Mouse (Mus musculus) midbrain, embryonic 15.5 days (tissue): ENCODE measurements around the gene Usf2. TPM values are rescaled to one million over a fixed set of nuclear protein-coding genes. Genes with fewer than 3 reads are reported as not detected.
A peak's percentile ranks its signal among the peaks of the same experiment; 100 is the strongest.

Experiments
- ATAC-seq: fragments of 200-750 bp; cut with Nextera tagmentation; replicated peaks from 2 replicates; pipeline ENCODE4 v1.8.0; 2017; ENCODE audit warnings: moderate TSS enrichment
- H3K27ac ChIP-seq: fragments of 300-500 bp; sonication (generic); 2 replicates; pipeline ENCODE4 v1.5.1; 2015; ENCODE audit warnings: mild to moderate bottlenecking, inconsistent platforms
- H3K27me3 ChIP-seq: fragments of 300-500 bp; sonication (generic); replicated peaks from 2 replicates; pipeline ENCODE4 v1.6.1; 2015; ENCODE audit warnings: inconsistent platforms
- H3K36me3 ChIP-seq: fragments of 300-500 bp; sonication (generic); replicated peaks from 2 replicates; pipeline ENCODE4 v1.6.1; 2015; ENCODE audit warnings: inconsistent platforms
- H3K4me1 ChIP-seq: fragments of 300-500 bp; sonication (generic); 2 replicates; pipeline ENCODE4 v1.6.1; 2015; ENCODE audit warnings: inconsistent platforms
- H3K4me2 ChIP-seq: fragments of 300-500 bp; sonication (generic); 2 replicates; pipeline ENCODE4 v1.6.1; 2015; ENCODE audit warnings: inconsistent platforms, mild to moderate bottlenecking, moderate library complexity
- H3K4me3 ChIP-seq: fragments of 300-500 bp; sonication (generic); 2 replicates; pipeline ENCODE4 v1.5.1; 2015; ENCODE audit warnings: mild to moderate bottlenecking, inconsistent platforms
- H3K9ac ChIP-seq: fragments of 300-500 bp; sonication (generic); 2 replicates; pipeline ENCODE4 v1.6.1; 2015; ENCODE audit warnings: mild to moderate bottlenecking, inconsistent platforms
- H3K9me3 ChIP-seq: fragments of 300-500 bp; sonication (generic); 2 replicates; pipeline ENCODE4 v1.6.1; 2016; ENCODE audit warnings: inconsistent platforms
- whole genome bisulfite sequencing: fragments of 180-500 bp; shearing (Covaris S2); methylation state at CpG from one replicate; pipeline ENCODE4 v1.1.7; 2015; ENCODE audit warnings: mixed read lengths; 5-methylcytosine and 5-hydroxymethylcytosine counted together
- polyA plus RNA-seq: library from polyadenylated mRNA; unstranded; fragments of >200 nt; fragmentation: Nextera tagmentation; extraction: Ambion mirVana; gene quantifications from 2 replicates; pipeline ENCODE4 v1.2.1, GENCODE M21; 2015

The Usf2 gene
- 32.3 and 32.6 TPM in 2 replicates for polyA plus RNA-seq

- Histone ChIP-seq H3K27ac (peak within 1 kb of the TSS; percentile 99), H3K4me2 (peak within 1 kb of the TSS; percentile 84), H3K36me3 (peaks cover 22% of the 10 kb centered on the region; the same call in 1 of the 2 replicates), H3K9ac (peak within 1 kb of the TSS; percentile 97), H3K27me3 (no peaks in the 10 kb centered on the region), H3K9me3 (no peaks in the 10 kb centered on the region), H3K4me1 (peaks cover 26% of the 10 kb centered on the region), H3K4me3 (peak within 1 kb of the TSS; percentile 92)
- ATAC-seq, result peak; percentile 59
- WGBS, result under 1% methylated on average over 40 of the region's 82 CpGs
Observed at GRCm38 (mm10) chr7:30956756-30957366, at the start of gene Usf2. Gene Usf2 (minus strand): TSS chr7:30956803.

- Histone ChIP-seq H3K27ac (no peak overlapping the region), H3K4me1 (no peaks in the 10 kb centered on the region), H3K4me2 (no peak overlapping the region), H3K9ac (no peak overlapping the region), H3K9me3 (no peaks in the 10 kb centered on the region), H3K4me3 (no peak overlapping the region), H3K36me3 (no peaks in the 10 kb centered on the region), H3K27me3 (no peaks in the 10 kb centered on the region)
- no peak for ATAC-seq
- 88% methylated on average over 8 of the region's 8 CpGs for WGBS
Observed at GRCm38 (mm10) chr7:31002650-31003049, 46.0 kb upstream of the Usf2 start.

DNA sequence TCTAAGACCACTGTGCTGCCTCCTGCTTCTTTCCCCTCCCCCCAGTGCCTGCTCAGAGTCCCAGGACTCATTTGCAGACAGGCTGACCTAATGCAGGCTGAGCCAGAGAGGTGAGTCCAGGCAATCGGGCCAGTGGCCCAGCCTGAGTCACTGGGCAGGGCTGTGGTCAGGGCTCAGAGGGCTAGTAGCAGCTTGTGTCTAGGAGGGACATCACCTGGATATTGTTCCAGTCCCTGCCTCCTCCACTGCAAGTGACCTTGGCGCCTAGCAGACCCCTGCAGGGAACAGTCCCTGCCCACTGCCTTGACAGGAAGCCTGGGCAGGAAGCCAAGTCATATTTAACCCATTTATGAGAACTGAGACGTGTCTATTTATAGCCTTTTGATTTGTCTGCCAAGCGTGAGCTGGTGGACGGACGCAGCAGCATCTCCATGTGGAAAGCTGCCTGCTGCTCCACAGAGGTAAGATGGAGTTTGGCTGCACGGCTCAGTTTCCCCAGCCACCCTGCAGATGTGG lies 44.0 kb upstream of the Usf2 start:
- Histone ChIP-seq H3K9me3 (no peaks in the 10 kb centered on the region), H3K9ac (no peak overlapping the region), H3K4me2 (no peak overlapping the region), H3K4me3 (no peak overlapping the region), H3K27ac (no peak overlapping the region), H3K36me3 (no peaks in the 10 kb centered on the region), H3K4me1 (no peaks in the 10 kb centered on the region), H3K27me3 (no peaks in the 10 kb centered on the region)
- no peak for ATAC-seq
- 56% methylated on average over 7 of the region's 7 CpGs for WGBS

DNA sequence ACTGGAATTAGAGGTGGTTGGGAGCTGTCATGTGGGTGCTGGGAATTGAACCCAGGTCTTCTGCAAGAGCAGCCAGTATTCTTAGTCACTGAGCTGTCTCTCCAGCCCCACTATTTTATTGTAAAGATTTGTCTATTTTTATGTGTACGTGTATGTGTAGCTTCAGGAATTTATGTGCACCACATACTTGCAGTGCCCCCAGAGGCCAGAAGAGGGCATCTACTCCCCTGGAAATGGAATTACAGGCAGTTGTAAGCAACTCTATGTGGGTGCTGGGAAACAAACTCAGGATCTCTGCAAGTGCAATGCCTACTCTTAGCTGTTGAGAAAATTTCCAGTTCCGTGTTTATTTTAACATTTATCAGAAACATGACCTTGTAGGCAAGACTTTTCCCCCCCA lies 39.9 kb upstream of the Usf2 start:
- WGBS, result 89% methylated on average over 2 of the region's 2 CpGs
- Histone ChIP-seq H3K9ac (no peak overlapping the region), H3K9me3 (no peaks in the 10 kb centered on the region), H3K4me2 (no peak overlapping the region), H3K4me3 (no peak overlapping the region), H3K36me3 (no peaks in the 10 kb centered on the region), H3K27me3 (no peaks in the 10 kb centered on the region), H3K27ac (no peak overlapping the region), H3K4me1 (no peaks in the 10 kb centered on the region)
- ATAC-seq, result no peak

- no peak for ATAC-seq
- Histone ChIP-seq H3K9me3 (no peaks in the 10 kb centered on the region), H3K27ac (no peak overlapping the region), H3K4me1 (no peaks in the 10 kb centered on the region), H3K9ac (no peak overlapping the region), H3K4me3 (no peak overlapping the region), H3K36me3 (no peaks in the 10 kb centered on the region), H3K27me3 (no peaks in the 10 kb centered on the region), H3K4me2 (no peak overlapping the region)
- WGBS, result 85% methylated on average over 5 of the region's 5 CpGs
Observed at GRCm38 (mm10) chr7:30993986-30994385, 37.4 kb upstream of the Usf2 start.

- Histone ChIP-seq H3K27me3 (no peaks in the 10 kb centered on the region), H3K27ac (no peak overlapping the region), H3K9me3 (no peaks in the 10 kb centered on the region), H3K4me2 (no peak overlapping the region), H3K36me3 (no peaks in the 10 kb centered on the region), H3K4me3 (no peak overlapping the region), H3K9ac (no peak overlapping the region), H3K4me1 (no peaks in the 10 kb centered on the region)
- WGBS, result 84% methylated on average over 5 of the region's 5 CpGs
- no peak for ATAC-seq
Observed at GRCm38 (mm10) chr7:30992148-30992547, 35.5 kb upstream of the Usf2 start.

DNA sequence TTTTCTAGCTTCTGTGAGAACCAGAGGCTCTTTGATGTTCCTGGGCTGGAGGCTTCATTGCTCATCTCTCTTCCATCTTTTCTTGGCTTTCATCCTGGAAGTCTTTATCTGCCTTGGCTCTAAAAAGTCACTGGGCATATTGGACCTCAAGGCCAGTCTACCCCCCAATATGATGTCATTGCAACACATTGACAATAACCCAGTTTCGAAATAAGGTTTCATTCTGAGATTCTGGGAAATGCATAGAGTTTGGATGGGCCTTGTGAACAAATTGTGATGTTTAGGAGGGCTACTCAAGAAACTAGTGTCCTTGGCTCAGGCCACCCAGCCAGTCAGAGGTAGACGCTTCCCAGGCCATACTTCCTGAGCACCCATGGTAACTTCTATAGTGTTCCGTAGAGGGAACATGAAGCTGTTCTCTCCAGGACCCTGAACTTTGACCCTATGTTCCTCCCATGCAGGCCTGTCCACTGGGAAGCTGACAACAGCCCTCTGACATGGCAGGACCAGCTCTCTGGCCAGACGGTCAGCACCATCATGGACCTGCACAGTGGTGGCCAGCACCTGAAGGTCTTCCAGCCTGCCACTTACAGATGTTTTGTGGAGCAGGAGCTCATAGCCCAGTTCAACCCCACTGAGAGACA lies 32.0 kb upstream of the Usf2 start:
- H3K9me3 ChIP-seq, result no peaks in the 10 kb centered on the region

GRCm38 (mm10) chr7:30985357-30985756 lies 28.8 kb upstream of the Usf2 start:
- Histone ChIP-seq H3K27ac (no peak overlapping the region), H3K4me3 (no peak overlapping the region), H3K4me1 (no peaks in the 10 kb centered on the region), H3K9ac (no peak overlapping the region), H3K36me3 (no peaks in the 10 kb centered on the region), H3K9me3 (no peaks in the 10 kb centered on the region), H3K4me2 (no peak overlapping the region), H3K27me3 (no peaks in the 10 kb centered on the region)
- WGBS, result 88% methylated on average over 9 of the region's 9 CpGs
- no peak for ATAC-seq

More for the DNA sequence above, 32.0 kb upstream of the Usf2 start:
- no peaks in the 10 kb centered on the region for H3K4me1 ChIP-seq
- H3K27ac ChIP-seq, result no peak overlapping the region
- H3K9ac ChIP-seq, result no peak overlapping the region
- no peaks in the 10 kb centered on the region for H3K27me3 ChIP-seq
- 85% methylated on average over 4 of the region's 4 CpGs for WGBS
- no peak overlapping the region for H3K4me2 ChIP-seq
- ATAC-seq, result no peak
- H3K36me3 ChIP-seq, result no peaks in the 10 kb centered on the region
- H3K4me3 ChIP-seq, result no peak overlapping the region

DNA sequence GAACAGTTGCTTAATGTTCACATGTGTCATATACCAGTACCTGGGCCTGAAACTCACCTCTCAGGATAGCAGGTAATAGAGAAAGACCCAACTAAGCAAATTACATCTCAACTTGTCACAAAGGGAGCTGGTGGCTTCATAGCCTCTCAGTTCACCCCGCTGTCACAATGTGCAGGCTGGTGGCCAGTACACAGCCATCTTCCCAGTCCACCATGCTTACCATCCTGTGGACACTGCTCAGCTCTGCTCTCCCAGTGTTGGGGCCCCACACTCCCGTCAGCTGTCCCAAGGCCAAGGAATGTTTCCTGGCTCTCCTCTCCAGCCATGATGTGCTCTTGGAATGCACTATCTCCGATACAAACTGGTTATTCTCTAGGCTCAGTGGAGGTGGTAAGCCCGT lies 25.1 kb upstream of the Usf2 start:
- WGBS, result 94% methylated on average over 4 of the region's 4 CpGs
- Histone ChIP-seq H3K27ac (no peak overlapping the region), H3K4me1 (no peaks in the 10 kb centered on the region), H3K4me2 (no peak overlapping the region), H3K9ac (no peak overlapping the region), H3K4me3 (no peak overlapping the region), H3K36me3 (no peaks in the 10 kb centered on the region), H3K9me3 (no peaks in the 10 kb centered on the region), H3K27me3 (no peaks in the 10 kb centered on the region)
- ATAC-seq, result no peak

- 0% methylated on average over 37 of the region's 37 CpGs for WGBS
- Histone ChIP-seq H3K9ac (no peak within 1 kb of the TSS; the same call in 1 of the 2 replicates), H3K4me3 (peak within 1 kb of the TSS; percentile 34), H3K9me3 (no peaks in the 10 kb centered on the region), H3K36me3 (no peaks in the 10 kb centered on the region), H3K4me2 (peak within 1 kb of the TSS; percentile 51), H3K27me3 (peaks cover 20% of the 10 kb centered on the region), H3K27ac (no peak within 1 kb of the TSS), H3K4me1 (peaks cover 9% of the 10 kb centered on the region)
- peak; percentile 80 for ATAC-seq
Observed at GRCm38 (mm10) chr7:30973501-30974289, 17.1 kb upstream of the Usf2 start, which contains the start of gene Fam187b. Gene Fam187b (plus strand): TSS chr7:30973790.

GRCm38 (mm10) chr7:30973251-30973500 lies 16.6 kb upstream of the Usf2 start, which contains the start of gene Lsr:
Gene Lsr (minus strand): TSS chr7:30973464.
- peak within 1 kb of the TSS; percentile 34 for H3K4me3 ChIP-seq
- H3K36me3 ChIP-seq, result no peaks in the 10 kb centered on the region
- peak; percentile 32; the same call in 1 of the 2 replicates for ATAC-seq
- no peak within 1 kb of the TSS; the same call in 1 of the 2 replicates for H3K9ac ChIP-seq
- peak within 1 kb of the TSS; percentile 51 for H3K4me2 ChIP-seq
- H3K4me1 ChIP-seq, result peaks cover 9% of the 10 kb centered on the region
- H3K27me3 ChIP-seq, result peaks cover 20% of the 10 kb centered on the region
- H3K27ac ChIP-seq, result no peak within 1 kb of the TSS
- H3K9me3 ChIP-seq, result no peaks in the 10 kb centered on the region
- WGBS, result 0% methylated on average over 19 of the region's 19 CpGs
